Mouse (Mus musculus) hindbrain, embryonic 16.5 days (tissue): ENCODE measurements around the gene Col17a1. TPM values are rescaled to one million over a fixed set of nuclear protein-coding genes. Genes with fewer than 3 reads are reported as not detected.

ENCODE experiments used
- ATAC-seq: fragments of 200-750 bp; cut with Nextera tagmentation; 2 replicates; pipeline ENCODE4 v1.8.0; 2017; ENCODE audit warnings: moderate TSS enrichment, moderate library complexity
- H3K27ac ChIP-seq: fragments of 300-500 bp; sonication (generic); 2 replicates; pipeline ENCODE4 v1.5.1; 2014; ENCODE audit warnings: low read depth, mild to moderate bottlenecking, control low read depth, low read length, moderate library complexity
- H3K27me3 ChIP-seq: fragments of 300-500 bp; sonication (generic); replicated peaks from 2 replicates; pipeline ENCODE4 v1.6.1; 2014; ENCODE audit warnings: low read length; ENCODE audit not compliant: control insufficient read depth, insufficient read depth
- H3K36me3 ChIP-seq: fragments of 300-500 bp; sonication (generic); 2 replicates; pipeline ENCODE4 v1.6.1; 2014; ENCODE audit warnings: mild to moderate bottlenecking, low read length, moderate library complexity, mixed read lengths; ENCODE audit not compliant: control insufficient read depth, insufficient read depth
- H3K4me1 ChIP-seq: fragments of 300-500 bp; sonication (generic); 2 replicates; pipeline ENCODE4 v1.6.1; 2014; ENCODE audit warnings: low read depth, low read length; ENCODE audit not compliant: control insufficient read depth, insufficient read depth
- H3K4me2 ChIP-seq: fragments of 300-500 bp; sonication (generic); 2 replicates; pipeline ENCODE4 v1.6.1; 2014; ENCODE audit warnings: mild to moderate bottlenecking, low read length, control low read depth, moderate library complexity
- H3K4me3 ChIP-seq: fragments of 300-500 bp; sonication (generic); 2 replicates; pipeline ENCODE4 v1.5.1; 2014; ENCODE audit warnings: mild to moderate bottlenecking, low read length, control low read depth, moderate library complexity
- H3K9ac ChIP-seq: fragments of 300-500 bp; sonication (generic); 2 replicates; pipeline ENCODE4 v1.6.1; 2014; ENCODE audit warnings: low read depth, mild to moderate bottlenecking, control low read depth, low read length, moderate library complexity
- H3K9me3 ChIP-seq: fragments of 300-500 bp; sonication (generic); 2 replicates; pipeline ENCODE4 v1.6.1; 2014; ENCODE audit warnings: mild to moderate bottlenecking, low read length, moderate library complexity; ENCODE audit not compliant: control insufficient read depth
- WGBS: fragments of 180-500 bp; shearing (Covaris S2); extraction: QIAGEN DNeasy Blood & Tissue Kit; methylation state at CpG from one replicate; pipeline ENCODE4 v1.1.7; 2014; 5-methylcytosine and 5-hydroxymethylcytosine counted together
- polyA plus RNA-seq: library from polyadenylated mRNA; unstranded; fragments of >200 nt; fragmentation: Nextera tagmentation; extraction: Ambion mirVana; gene quantifications from 2 replicates; pipeline ENCODE4 v1.2.1, GENCODE M21; 2015

The Col17a1 gene
- polyA plus RNA-seq, 1 experiment from 2014 or later = 0.39 TPM

GRCm38 (mm10) chr19:47653173-47653572 lies 38.7 kb downstream of the Col17a1 start:
- H3K9ac ChIP-seq = no peak overlapping the region
- H3K4me3 ChIP-seq = no peak overlapping the region
- no peak overlapping the region for H3K27ac ChIP-seq
- WGBS = 91% methylated on average over 8 of the region's 8 CpGs
- no peak for ATAC-seq
- no peaks in the 10 kb centered on the region for H3K4me1 ChIP-seq
- no peaks in the 10 kb centered on the region for H3K9me3 ChIP-seq
- H3K27me3 ChIP-seq = no peaks in the 10 kb centered on the region
- no peak overlapping the region for H3K4me2 ChIP-seq
- H3K36me3 ChIP-seq = no peaks in the 10 kb centered on the region

- Histone ChIP-seq H3K9me3 (no peaks in the 10 kb centered on the region), H3K4me3 (no peak overlapping the region), H3K27ac (no peak overlapping the region), H3K9ac (no peak overlapping the region), H3K36me3 (no peaks in the 10 kb centered on the region), H3K4me1 (no peaks in the 10 kb centered on the region), H3K4me2 (no peak overlapping the region), H3K27me3 (no peaks in the 10 kb centered on the region)
- no peak for ATAC-seq
- 80% methylated on average over 8 of the region's 8 CpGs for WGBS
Measured at GRCm38 (mm10) chr19:47652255-47652654, 39.6 kb downstream of the Col17a1 start.

GRCm38 (mm10) chr19:47651160-47651480 lies 40.8 kb downstream of the Col17a1 start:
- Histone ChIP-seq H3K4me3 (no peak overlapping the region), H3K9me3 (no peaks in the 10 kb centered on the region), H3K36me3 (no peaks in the 10 kb centered on the region), H3K4me2 (no peak overlapping the region), H3K27me3 (no peaks in the 10 kb centered on the region), H3K27ac (no peak overlapping the region), H3K9ac (no peak overlapping the region), H3K4me1 (no peaks in the 10 kb centered on the region)
- WGBS = 84% methylated on average over 5 of the region's 5 CpGs
- ATAC-seq = no peak

GRCm38 (mm10) chr19:47650366-47651159 lies 41.3 kb downstream of the Col17a1 start:
- H3K27ac ChIP-seq = no peak overlapping the region
- H3K9ac ChIP-seq = no peak overlapping the region
- no peaks in the 10 kb centered on the region for H3K27me3 ChIP-seq
- no peaks in the 10 kb centered on the region for H3K4me1 ChIP-seq
- no peaks in the 10 kb centered on the region for H3K36me3 ChIP-seq
- ATAC-seq = no peak
- 90% methylated on average over 16 of the region's 16 CpGs for WGBS
- no peak overlapping the region for H3K4me2 ChIP-seq
- no peaks in the 10 kb centered on the region for H3K9me3 ChIP-seq
- no peak overlapping the region for H3K4me3 ChIP-seq

- WGBS = 97% methylated on average over 6 of the region's 6 CpGs
- Histone ChIP-seq H3K9ac (no peak overlapping the region), H3K4me2 (no peak overlapping the region), H3K36me3 (no peaks in the 10 kb centered on the region), H3K9me3 (no peaks in the 10 kb centered on the region), H3K27ac (no peak overlapping the region), H3K27me3 (no peaks in the 10 kb centered on the region), H3K4me3 (no peak overlapping the region), H3K4me1 (no peaks in the 10 kb centered on the region)
- ATAC-seq = no peak
Measured at GRCm38 (mm10) chr19:47649071-47649470, 42.8 kb downstream of the Col17a1 start.

- H3K9me3 ChIP-seq = no peaks in the 10 kb centered on the region
- H3K27ac ChIP-seq = no peak overlapping the region
- H3K4me2 ChIP-seq = no peak overlapping the region
- peaks cover 2% of the 10 kb centered on the region; the same call in 1 of the 2 replicates for H3K36me3 ChIP-seq
- no peaks in the 10 kb centered on the region for H3K27me3 ChIP-seq
- WGBS = 86% methylated on average over 6 of the region's 6 CpGs
- no peak overlapping the region for H3K4me3 ChIP-seq
- H3K4me1 ChIP-seq = no peaks in the 10 kb centered on the region
- ATAC-seq = no peak
- no peak overlapping the region for H3K9ac ChIP-seq
Measured at GRCm38 (mm10) chr19:47646508-47647120, 45.3 kb downstream of the Col17a1 start.

- Histone ChIP-seq H3K4me1 (no peaks in the 10 kb centered on the region), H3K36me3 (peaks cover 3% of the 10 kb centered on the region), H3K27ac (no peak overlapping the region), H3K27me3 (no peaks in the 10 kb centered on the region), H3K4me2 (no peak overlapping the region), H3K9ac (no peak overlapping the region), H3K4me3 (no peak overlapping the region), H3K9me3 (no peaks in the 10 kb centered on the region)
- WGBS = 69% methylated on average over 6 of the region's 6 CpGs
- no peak for ATAC-seq
Measured at GRCm38 (mm10) chr19:47645583-47645982, 46.3 kb downstream of the Col17a1 start.

GRCm38 (mm10) chr19:47643910-47644309 lies 48.0 kb downstream of the Col17a1 start:
- no peak for ATAC-seq
- Histone ChIP-seq H3K27me3 (no peaks in the 10 kb centered on the region), H3K4me2 (no peak overlapping the region), H3K4me3 (no peak overlapping the region), H3K9ac (no peak overlapping the region), H3K36me3 (peaks cover 15% of the 10 kb centered on the region), H3K4me1 (no peaks in the 10 kb centered on the region), H3K9me3 (no peaks in the 10 kb centered on the region), H3K27ac (no peak overlapping the region)
- 69% methylated on average over 2 of the region's 2 CpGs for WGBS

GRCm38 (mm10) chr19:47635380-47635779 lies 56.5 kb downstream of the Col17a1 start:
- Histone ChIP-seq H3K4me3 (no peak overlapping the region), H3K9me3 (no peaks in the 10 kb centered on the region), H3K27ac (no peak overlapping the region), H3K27me3 (no peaks in the 10 kb centered on the region), H3K4me2 (no peak overlapping the region), H3K4me1 (no peaks in the 10 kb centered on the region), H3K36me3 (peaks cover 16% of the 10 kb centered on the region), H3K9ac (no peak overlapping the region)
- 92% methylated on average over 4 of the region's 4 CpGs for WGBS
- no peak for ATAC-seq
